Mouse (Mus musculus) adrenal gland, adult 18-20 months (tissue): ENCODE measurements around the gene Bglap. TPM values are rescaled to one million over a fixed set of nuclear protein-coding genes. Genes with fewer than 3 reads are reported as not detected.
"Not testable (repeated sequence)": the region's sequence is repeated elsewhere in the genome, so short reads cannot be mapped to it uniquely, and the experiment has no call there.

Source experiments
- DNase-seq, 2 experiments: peaks; one replicate each; pipeline ENCODE4 v3.0.0; 2021 to 2022; ENCODE audit warnings: low spot score in 2 of 2
- total RNA-seq, 2 experiments: library from RNA; stranded (reverse); gene quantifications; 1 replicate in 1 of 2; 2 replicates in 1 of 2; pipeline ENCODE4 v1.2.3; 2021

Bglap gene
- total RNA-seq, 2 experiments from 2014 or later, result 2.7 TPM; not detected in 1

DNA sequence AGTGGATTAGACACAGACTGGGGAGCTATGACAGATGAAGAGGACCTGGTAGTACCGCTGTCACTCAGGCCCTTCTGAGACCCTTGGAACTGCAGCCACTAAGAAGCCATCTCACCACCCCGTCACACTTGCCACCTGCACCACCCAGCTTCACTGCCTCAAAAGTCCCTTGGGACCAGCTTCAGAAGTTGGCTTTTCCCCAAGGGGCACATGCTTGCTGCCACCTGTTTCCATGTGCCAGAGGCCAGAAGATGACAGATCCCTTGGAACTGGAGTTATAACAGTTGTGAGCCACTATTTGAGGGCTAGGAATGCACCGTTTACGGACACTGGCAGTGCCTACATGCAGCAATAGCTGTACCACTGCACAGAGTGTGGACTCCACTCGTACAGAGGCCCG, 11.0 kb upstream of the Bglap start:
- DNase-seq, result no peak

DNA sequence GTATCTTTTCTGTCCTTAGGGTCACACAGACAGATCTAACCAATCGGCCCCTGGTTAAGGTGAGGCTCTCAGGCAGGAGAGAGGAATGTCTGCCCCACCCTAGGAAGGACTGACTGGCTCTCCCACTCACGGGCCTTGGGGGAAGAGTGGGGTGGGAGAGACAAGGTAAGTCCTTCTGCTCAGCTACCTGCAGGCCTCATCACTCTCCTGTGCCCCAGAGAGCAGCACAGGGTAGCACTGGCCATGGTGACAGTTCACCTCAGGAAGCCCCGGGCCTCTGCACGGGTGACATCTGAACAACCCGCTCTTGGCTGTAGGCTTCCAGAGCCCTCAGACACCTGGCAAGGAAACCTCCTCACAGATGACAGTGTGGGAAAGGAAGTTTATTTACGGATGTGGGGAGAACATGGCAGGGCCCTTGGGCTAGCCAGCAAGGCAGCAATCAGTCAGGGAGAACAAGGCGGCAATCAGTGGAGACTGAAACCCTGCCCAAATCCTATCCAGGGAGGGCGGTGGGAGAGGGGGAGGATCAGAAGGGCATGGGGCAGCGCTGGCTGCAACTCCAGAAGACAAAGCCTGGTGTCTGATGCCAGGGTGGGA, 9.6 kb upstream of the Bglap start:
- DNase-seq, result no peak

- not testable (repeated sequence) for DNase-seq
Observed at GRCm38 (mm10) chr3:88382383-88382782, 1.9 kb downstream of the Bglap start.

- DNase-seq, result not testable (repeated sequence)
Observed at GRCm38 (mm10) chr3:88381389-88382315, 2.6 kb downstream of the Bglap start.

DNA sequence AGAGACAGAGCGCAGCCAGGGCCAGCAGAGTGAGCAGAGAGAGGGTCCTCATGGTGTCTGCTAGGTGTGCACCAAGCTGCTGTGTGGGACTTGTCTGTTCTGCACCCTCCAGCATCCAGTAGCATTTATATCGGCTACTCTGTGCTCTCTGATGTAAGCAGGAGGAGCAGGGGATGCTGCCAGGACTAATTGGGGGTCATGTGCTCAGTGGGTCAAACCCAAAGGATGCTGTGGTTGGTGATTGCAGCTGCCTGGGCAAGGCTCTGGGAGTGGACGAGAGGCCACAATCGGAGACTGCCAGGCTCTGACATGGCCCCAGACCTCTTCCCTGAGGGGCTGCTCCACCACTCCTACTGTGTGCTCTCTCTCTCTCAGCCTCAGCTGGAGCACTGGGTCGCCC, 5.7 kb downstream of the Bglap start, which contains the start of gene Bglap2:
TSS of gene Bglap2 (minus strand) at position 101 of the 400 bp plus-strand sequence.
- not testable (repeated sequence) for DNase-seq

GRCm38 (mm10) chr3:88376644-88377043, 7.6 kb downstream of the Bglap start:
- not testable (repeated sequence) for DNase-seq

DNA sequence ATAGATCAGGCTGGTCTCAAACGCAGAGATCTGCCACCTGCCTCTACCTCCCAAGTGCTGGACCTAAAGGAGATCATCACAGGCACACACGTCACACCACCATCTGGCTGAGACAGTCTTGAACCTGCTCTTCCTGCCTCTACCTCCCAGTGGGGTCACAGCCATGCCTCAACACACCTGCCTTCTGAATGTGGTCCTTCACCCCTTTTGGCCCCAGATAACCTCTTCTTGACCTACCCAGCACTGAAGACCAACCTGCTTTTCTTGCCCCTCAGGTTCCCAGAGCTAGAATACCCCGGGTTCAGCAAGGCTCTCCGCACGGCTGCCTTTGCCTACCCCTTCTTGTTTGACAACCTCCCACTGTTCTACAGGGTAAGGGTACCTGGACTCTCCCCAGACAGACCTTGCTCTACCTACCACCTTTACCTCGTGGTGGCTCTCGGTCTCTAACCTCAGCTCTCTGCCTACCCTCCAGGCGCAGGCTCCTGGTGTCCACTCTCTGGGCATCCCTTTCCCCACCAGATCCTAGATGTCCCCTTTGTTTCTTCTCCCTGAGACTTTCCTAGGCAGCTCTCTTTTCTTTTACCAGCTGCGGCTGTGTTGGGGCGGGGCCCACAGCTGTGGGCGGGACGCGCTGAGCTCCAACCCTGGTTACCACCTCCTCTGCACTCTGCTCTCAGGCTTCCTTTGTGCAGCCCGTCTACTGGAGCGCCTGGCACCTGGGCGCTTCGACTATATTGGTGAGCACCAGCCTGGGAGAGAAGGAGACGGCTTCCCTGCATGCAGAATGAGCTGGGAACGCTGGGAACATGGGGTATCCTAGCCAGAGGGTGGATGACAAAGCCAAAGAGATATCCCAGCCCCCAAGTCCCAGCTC, 8.3 kb downstream of the Bglap start:
- DNase-seq, result not testable (repeated sequence)

GRCm38 (mm10) chr3:88372643-88373042, 11.6 kb downstream of the Bglap start, which contains the start of gene Bglap3:
Gene Bglap3, minus strand, starts transcription at chr3:88372743.
- not testable (repeated sequence) for DNase-seq

DNA sequence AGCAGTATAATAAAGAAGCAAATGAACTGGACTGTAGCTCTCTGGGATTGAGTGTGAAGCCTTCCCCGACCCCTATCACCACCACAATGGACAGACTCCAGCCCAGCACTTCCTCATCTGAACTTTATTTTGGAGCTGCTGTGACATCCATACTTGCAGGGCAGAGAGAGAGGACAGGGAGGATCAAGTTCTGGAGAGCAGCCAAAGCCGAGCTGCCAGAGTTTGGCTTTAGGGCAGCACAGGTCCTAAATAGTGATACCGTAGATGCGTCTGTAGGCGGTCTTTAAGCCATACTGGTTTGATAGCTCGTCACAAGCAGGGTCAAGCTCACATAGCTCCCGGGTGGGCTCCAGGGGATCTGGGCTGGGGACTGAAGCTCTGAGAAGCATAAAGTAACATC, 15.8 kb downstream of the Bglap start:
- DNase-seq, result not testable (repeated sequence)

- not testable (repeated sequence) for DNase-seq
Observed at GRCm38 (mm10) chr3:88367517-88367916, 16.7 kb downstream of the Bglap start.

- DNase-seq, result not testable (repeated sequence)
Observed at GRCm38 (mm10) chr3:88366830-88367428, 17.3 kb downstream of the Bglap start.

GRCm38 (mm10) chr3:88365705-88366361, 18.4 kb downstream of the Bglap start:
- no peak for DNase-seq

GRCm38 (mm10) chr3:88364337-88364736, 19.9 kb downstream of the Bglap start, which contains the start of gene Paqr6:
Gene Paqr6, plus strand, starts transcription at chr3:88364584.
- DNase-seq, result peak; percentile 46 to 59

- DNase-seq, result no peak
Observed at GRCm38 (mm10) chr3:88363700-88364099, 20.6 kb downstream of the Bglap start.

- no peak for DNase-seq
Observed at GRCm38 (mm10) chr3:88361612-88362313, 22.5 kb downstream of the Bglap start.

DNA sequence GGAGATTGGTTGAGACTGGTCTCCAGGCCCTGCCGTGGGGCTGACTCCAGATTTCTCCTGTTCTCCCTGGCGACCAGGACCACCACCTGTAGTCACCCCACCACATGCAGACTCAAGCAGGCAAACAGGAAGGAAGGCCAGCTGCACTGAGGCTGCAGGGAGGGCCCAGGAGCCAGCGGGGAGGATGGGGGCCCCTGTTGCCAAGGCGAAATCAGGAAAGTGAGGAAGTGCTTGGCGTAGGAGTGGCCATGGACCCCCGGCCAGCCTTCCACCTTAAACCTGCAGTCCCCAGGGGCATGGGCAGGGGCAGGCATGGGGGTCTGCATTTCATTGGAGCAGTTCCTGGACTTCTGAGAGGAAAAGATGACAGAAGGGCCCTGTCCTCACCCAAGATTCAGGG, 23.2 kb downstream of the Bglap start:
- DNase-seq, result no peak

DNA sequence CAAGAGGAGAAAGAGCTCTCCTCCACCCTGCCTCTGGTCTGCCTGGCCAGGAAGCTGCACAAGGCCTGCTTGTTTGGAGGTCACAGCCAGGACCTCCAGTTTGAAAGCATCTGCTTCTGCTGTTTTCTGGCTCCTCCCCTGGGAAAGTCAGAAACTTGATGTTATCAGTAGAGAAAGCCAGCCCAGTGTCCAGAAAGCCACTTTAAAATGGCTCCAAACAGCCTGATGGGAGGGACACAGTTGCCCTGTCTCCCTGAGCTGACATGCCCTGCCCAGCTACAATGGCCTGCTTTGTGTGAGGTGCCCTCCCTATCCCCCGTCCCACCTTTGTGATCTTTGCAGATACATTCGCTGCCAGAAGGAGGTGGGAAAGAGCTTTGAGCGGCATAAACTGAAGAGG, 24.3 kb downstream of the Bglap start:
- no peak for DNase-seq

DNA sequence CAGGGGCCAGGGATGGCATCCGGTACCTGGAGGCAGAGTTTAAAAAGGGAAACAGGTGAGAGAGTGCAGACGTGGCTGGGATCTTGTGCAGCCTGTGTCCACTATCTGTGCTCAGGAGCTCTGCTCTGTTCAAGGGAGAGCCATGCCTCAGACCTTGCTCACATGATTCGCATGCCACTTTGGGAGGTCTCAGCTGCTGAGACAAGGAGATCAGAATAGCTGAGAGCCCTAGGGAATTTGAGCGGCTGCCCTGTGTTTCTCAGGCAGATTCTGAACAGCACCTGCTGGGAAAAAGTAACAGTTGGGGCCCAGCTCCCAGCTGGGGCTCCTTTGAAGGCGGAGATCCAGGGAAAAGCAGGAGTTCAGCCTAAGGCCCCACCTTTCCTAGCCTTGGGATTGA, 24.7 kb downstream of the Bglap start:
- no peak for DNase-seq

DNA sequence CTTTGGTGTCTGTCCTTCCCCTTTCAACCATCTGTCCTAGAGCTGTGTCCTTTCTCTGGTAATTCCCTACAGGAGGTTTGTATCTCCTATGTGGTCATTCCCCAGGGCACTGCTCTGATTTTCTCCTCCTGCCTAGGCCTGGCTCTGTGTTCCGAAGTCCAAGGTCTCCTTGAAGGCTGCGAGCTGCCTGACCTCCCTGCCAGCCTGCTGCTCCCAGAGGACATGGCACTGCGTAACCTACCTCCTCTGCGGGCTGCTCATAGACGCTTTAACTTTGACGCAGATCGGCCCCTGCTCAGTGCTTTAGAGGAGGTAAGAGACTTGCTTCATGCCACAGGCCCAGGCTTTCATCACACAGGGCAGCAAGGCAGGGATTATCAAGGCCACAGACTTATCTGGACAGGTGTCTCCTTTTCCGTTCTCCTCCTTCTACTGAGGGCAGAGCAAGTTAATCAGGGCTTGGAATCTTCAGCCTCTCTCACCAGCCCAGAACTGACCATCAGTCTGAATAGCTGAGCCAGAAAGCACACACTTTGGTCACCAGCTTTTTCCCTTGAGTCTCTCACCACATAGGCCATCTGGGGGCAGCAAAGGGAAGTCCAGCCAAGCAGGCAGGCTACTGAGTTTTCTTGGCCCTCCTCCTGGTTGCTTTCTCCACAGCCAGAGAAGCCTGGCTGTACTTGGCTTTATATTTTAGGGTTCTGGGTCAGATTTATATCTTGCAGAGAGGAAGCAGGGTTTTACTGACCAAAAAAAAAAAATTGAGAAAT, 29.7 kb downstream of the Bglap start:
- peak in 1 of 2 experiments; percentile 25 for DNase-seq
